Comparison of ENCODE assay signal across 10 mouse cellular contexts in genomic region chr12:86498765-86499164, GRCm38 (mm10).
DNase-seq lines count a peak whose midpoint lies in the region; ATAC-seq and TF ChIP-seq lines count a peak whose summit lies in the region.
"Had no signal": no experiment of that assay in that cellular context is flagged by ENCODE, and none has a peak within 500 bp of the region (broad histone marks: within the 10 kb centered on the region; RNA-seq: fewer than 3 reads in every experiment).

No protein-coding gene starts in this region.

- H3K4me3 ChIP-seq in liver, postnatal 0 days (ENCODE audit: low read depth, low read length): no peak overlapping the region
- no peak overlapping the region for H3K4me3 ChIP-seq in embryonic facial prominence, embryonic 14.5 days (ENCODE audit: low read depth, low read length)
- H3K4me3 ChIP-seq in heart, embryonic 15.5 days: no peak overlapping the region
- H3K4me3 ChIP-seq in liver, embryonic 12.5 days: no peak overlapping the region
- H3K4me3 ChIP-seq: hindbrain, embryonic 15.5 days; neural tube, embryonic 13.5 days had no signal

- no peaks in the 10 kb centered on the region for H3K36me3 ChIP-seq in liver, postnatal 0 days (replicated peaks; ENCODE audit: insufficient read depth, low read length)
- no peaks in the 10 kb centered on the region for H3K36me3 ChIP-seq in embryonic facial prominence, embryonic 14.5 days (ENCODE audit: control insufficient read depth, insufficient read depth, low read length)
- no peaks in the 10 kb centered on the region for H3K36me3 ChIP-seq in heart, embryonic 15.5 days
- no peaks in the 10 kb centered on the region for H3K36me3 ChIP-seq in liver, embryonic 12.5 days
- H3K36me3 ChIP-seq: hindbrain, embryonic 15.5 days; neural tube, embryonic 13.5 days had no signal

- no peak for ATAC-seq in liver, postnatal 0 days
- peak; percentile 47; the same call in 1 of the 2 replicates for ATAC-seq in embryonic facial prominence, embryonic 14.5 days (ENCODE audit: low read depth)
- peak; percentile 86 for ATAC-seq in heart, embryonic 15.5 days (replicated peaks; ENCODE audit: insufficient number of reproducible peaks, insufficient read depth, low FRiP score, low read depth)
- ATAC-seq in liver, embryonic 12.5 days: no peak

- no peak overlapping the region for H3K27ac ChIP-seq in liver, postnatal 0 days (ENCODE audit: low read depth)
- H3K27ac ChIP-seq in embryonic facial prominence, embryonic 14.5 days (replicated peaks; ENCODE audit: low read depth, low read length): no peak overlapping the region; the same call in 1 of the 2 replicates
- peak overlapping the region; percentile 85 for H3K27ac ChIP-seq in heart, embryonic 15.5 days
- no peak overlapping the region for H3K27ac ChIP-seq in liver, embryonic 12.5 days
- H3K27ac ChIP-seq: hindbrain, embryonic 15.5 days; neural tube, embryonic 13.5 days had no signal

- no peak for TF ChIP-seq CTCF in liver, postnatal 0 days (IDR thresholded peaks at IDR 0.05; ENCODE audit: low read depth)

- no peaks in the 10 kb centered on the region for H3K27me3 ChIP-seq in liver, postnatal 0 days (ENCODE audit: insufficient read depth, low read length)
- H3K27me3 ChIP-seq in embryonic facial prominence, embryonic 14.5 days (replicated peaks; ENCODE audit: control insufficient read depth, insufficient read depth, low read length): no peaks in the 10 kb centered on the region
- no peaks in the 10 kb centered on the region for H3K27me3 ChIP-seq in heart, embryonic 15.5 days
- no peaks in the 10 kb centered on the region for H3K27me3 ChIP-seq in liver, embryonic 12.5 days (replicated peaks)
- H3K27me3 ChIP-seq: hindbrain, embryonic 15.5 days; neural tube, embryonic 13.5 days had no signal

- TF ChIP-seq EP300 in liver, postnatal 0 days (IDR thresholded peaks at IDR 0.05; ENCODE audit: low read depth): no peak

- H3K4me2 ChIP-seq in liver, postnatal 0 days (ENCODE audit: low read depth, low read length): no peak overlapping the region
- no peak overlapping the region for H3K4me2 ChIP-seq in embryonic facial prominence, embryonic 14.5 days (ENCODE audit: low read depth, low read length)
- peak overlapping the region; percentile 40 for H3K4me2 ChIP-seq in heart, embryonic 15.5 days
- no peak overlapping the region for H3K4me2 ChIP-seq in liver, embryonic 12.5 days
- H3K4me2 ChIP-seq: hindbrain, embryonic 15.5 days; neural tube, embryonic 13.5 days had no signal

- H3K9me3 ChIP-seq in liver, postnatal 0 days (ENCODE audit: low read length): no peaks in the 10 kb centered on the region
- no peaks in the 10 kb centered on the region for H3K9me3 ChIP-seq in embryonic facial prominence, embryonic 14.5 days (ENCODE audit: control insufficient read depth, low read length)
- H3K9me3 ChIP-seq in heart, embryonic 15.5 days (replicated peaks): no peaks in the 10 kb centered on the region
- no peaks in the 10 kb centered on the region for H3K9me3 ChIP-seq in liver, embryonic 12.5 days (replicated peaks)
- H3K9me3 ChIP-seq: hindbrain, embryonic 15.5 days; neural tube, embryonic 13.5 days had no signal

- 49% methylated on average over 6 of the region's 6 CpGs for WGBS in liver, postnatal 0 days (ENCODE audit: insufficient replicate concordance)
- 17% methylated on average over 6 of the region's 6 CpGs for WGBS in embryonic facial prominence, embryonic 14.5 days
- WGBS in heart, embryonic 15.5 days: 9% methylated on average over 6 of the region's 6 CpGs
- WGBS in liver, embryonic 12.5 days (ENCODE audit: insufficient replicate concordance): 35% methylated on average over 6 of the region's 6 CpGs

- H3K4me1 ChIP-seq in liver, postnatal 0 days (ENCODE audit: insufficient read depth): no peaks in the 10 kb centered on the region
- H3K4me1 ChIP-seq in embryonic facial prominence, embryonic 14.5 days (ENCODE audit: control insufficient read depth, insufficient read depth, low read length): peaks cover 9% of the 10 kb centered on the region
- peaks cover 16% of the 10 kb centered on the region for H3K4me1 ChIP-seq in heart, embryonic 15.5 days (replicated peaks)
- H3K4me1 ChIP-seq in liver, embryonic 12.5 days: no peaks in the 10 kb centered on the region

- peak; percentile 11 for DNase-seq in liver
- DNase-seq in liver, postnatal 0 days: no peak
- DNase-seq in embryonic facial prominence, embryonic 14.5 days (ENCODE audit: low spot score): peak; percentile 80
- peak; percentile 18 to 54 for DNase-seq in layer of hippocampus, postnatal 25 days (ENCODE audit: extremely low spot score in 1 of 2, low spot score in 1 of 2)
- DNase-seq in skeletal muscle tissue, adult 2 months (ENCODE audit: low read depth, low spot score): peak; percentile 76
- DNase-seq in thymus, postnatal 0 days (ENCODE audit: low spot score): no peak

- no peak overlapping the region for H3K9ac ChIP-seq in liver, postnatal 0 days (replicated peaks)
- H3K9ac ChIP-seq in embryonic facial prominence, embryonic 14.5 days (ENCODE audit: low read depth, low read length): no peak overlapping the region
- H3K9ac ChIP-seq in heart, embryonic 15.5 days: 0 out of 2 replicates have a peak overlapping the region, but pooled peaks have one; percentile 17
- H3K9ac ChIP-seq in liver, embryonic 12.5 days: no peak overlapping the region
- H3K9ac ChIP-seq: hindbrain, embryonic 15.5 days; neural tube, embryonic 13.5 days had no signal

Comparison
In these comparisons a context has a peak if more than half of its experiments do, and no peak if none do; other contexts are left out.
1. DNase-seq: peak in liver (single experiment), embryonic facial prominence, embryonic 14.5 days (single experiment), layer of hippocampus, postnatal 25 days (2 of 2) and skeletal muscle tissue, adult 2 months (single experiment); none in liver, postnatal 0 days (single experiment) and thymus, postnatal 0 days (single experiment).
2. ATAC-seq: peak in embryonic facial prominence, embryonic 14.5 days (single experiment) and heart, embryonic 15.5 days (single experiment); none in liver, postnatal 0 days (single experiment) and liver, embryonic 12.5 days (single experiment).